9 mouse cellular contexts compared by ENCODE assay signal in genomic region chr7:99132597-99132996, GRCm38 (mm10). TPM values are rescaled to one million over a fixed set of nuclear protein-coding genes. Genes with fewer than 3 reads are reported as not detected.
DNase-seq lines count a peak whose midpoint lies in the region; ATAC-seq lines count a peak whose summit lies in the region.
"Had no signal": no experiment of that assay in that cellular context is flagged by ENCODE, and none has a peak within 500 bp of the region (broad histone marks: within the 10 kb centered on the region; RNA-seq: fewer than 3 reads in every experiment).

No protein-coding gene starts in this region.

- no peaks in the 10 kb centered on the region for H3K9me3 ChIP-seq in embryonic facial prominence, embryonic 12.5 days
- no peaks in the 10 kb centered on the region for H3K9me3 ChIP-seq in embryonic facial prominence, embryonic 10.5 days
- H3K9me3 ChIP-seq in liver, embryonic 12.5 days (replicated peaks) = 0 out of 2 replicates have a peak, but pooled peaks cover 5% of the 10 kb centered on the region
- H3K9me3 ChIP-seq in liver, embryonic 11.5 days (ENCODE audit: control insufficient read depth, low read length) = 0 out of 2 replicates have a peak, but pooled peaks cover 2% of the 10 kb centered on the region
- H3K9me3 ChIP-seq in heart, embryonic 16.5 days (replicated peaks; ENCODE audit: control insufficient read depth, low read length) = 0 out of 2 replicates have a peak, but pooled peaks cover 5% of the 10 kb centered on the region
- no peaks in the 10 kb centered on the region for H3K9me3 ChIP-seq in midbrain, embryonic 14.5 days (ENCODE audit: control insufficient read depth, low read length)

- H3K9ac ChIP-seq in embryonic facial prominence, embryonic 12.5 days = no peak overlapping the region
- no peak overlapping the region for H3K9ac ChIP-seq in liver, embryonic 12.5 days
- no peak overlapping the region for H3K9ac ChIP-seq in liver, embryonic 11.5 days (ENCODE audit: low read depth, low read length)
- no peak overlapping the region for H3K9ac ChIP-seq in heart, embryonic 16.5 days (ENCODE audit: low read length)
- no peak overlapping the region for H3K9ac ChIP-seq in midbrain, embryonic 14.5 days (replicated peaks; ENCODE audit: low read length)
- H3K9ac ChIP-seq: midbrain, embryonic 13.5 days had no signal

- peaks cover 94% of the 10 kb centered on the region for H3K79me2 ChIP-seq in macrophage (ENCODE audit: inconsistent target)

- H3K4me3 ChIP-seq in embryonic facial prominence, embryonic 12.5 days = no peak overlapping the region
- no peak overlapping the region for H3K4me3 ChIP-seq in embryonic facial prominence, embryonic 10.5 days
- no peak overlapping the region for H3K4me3 ChIP-seq in liver, embryonic 12.5 days
- H3K4me3 ChIP-seq in liver, embryonic 11.5 days (ENCODE audit: low read depth, low read length) = no peak overlapping the region
- no peak overlapping the region for H3K4me3 ChIP-seq in heart, embryonic 16.5 days (ENCODE audit: low read length)
- H3K4me3 ChIP-seq in macrophage (ENCODE audit: inconsistent target) = no peak overlapping the region
- no peak overlapping the region for H3K4me3 ChIP-seq in midbrain, embryonic 14.5 days (replicated peaks; ENCODE audit: low read depth, low read length)
- H3K4me3 ChIP-seq: midbrain, embryonic 13.5 days had no signal

- H3K27ac ChIP-seq in embryonic facial prominence, embryonic 12.5 days = 0 out of 2 replicates have a peak overlapping the region, but pooled peaks have one; percentile 30
- no peak overlapping the region for H3K27ac ChIP-seq in embryonic facial prominence, embryonic 10.5 days (replicated peaks)
- H3K27ac ChIP-seq in liver, embryonic 12.5 days = peak overlapping the region; percentile 62; the same call in 1 of the 2 replicates
- no peak overlapping the region; the same call in 1 of the 2 replicates for H3K27ac ChIP-seq in liver, embryonic 11.5 days (ENCODE audit: low read depth, low read length)
- H3K27ac ChIP-seq in heart, embryonic 16.5 days (ENCODE audit: low read length) = peak overlapping the region; percentile 82
- peak overlapping the region; percentile 83 for H3K27ac ChIP-seq in macrophage
- no peak overlapping the region for H3K27ac ChIP-seq in midbrain, embryonic 14.5 days (replicated peaks; ENCODE audit: low read depth, low read length)
- H3K27ac ChIP-seq: midbrain, embryonic 13.5 days had no signal

- DNase-seq in embryonic facial prominence, embryonic 10.5 days (ENCODE audit: low spot score) = no peak
- DNase-seq in liver, embryonic 11.5 days (ENCODE audit: low spot score) = no peak
- DNase-seq in midbrain, embryonic 14.5 days = no peak
- DNase-seq in gastrocnemius, adult 18-20 months (ENCODE audit: low spot score) = no peak

- no peaks in the 10 kb centered on the region for H3K27me3 ChIP-seq in embryonic facial prominence, embryonic 12.5 days
- no peaks in the 10 kb centered on the region for H3K27me3 ChIP-seq in embryonic facial prominence, embryonic 10.5 days (replicated peaks; ENCODE audit: low read depth, poor library complexity, severe bottlenecking)
- no peaks in the 10 kb centered on the region for H3K27me3 ChIP-seq in liver, embryonic 12.5 days (replicated peaks)
- H3K27me3 ChIP-seq in liver, embryonic 11.5 days (replicated peaks; ENCODE audit: control insufficient read depth, insufficient read depth, low read length) = no peaks in the 10 kb centered on the region
- no peaks in the 10 kb centered on the region for H3K27me3 ChIP-seq in heart, embryonic 16.5 days (ENCODE audit: control insufficient read depth, insufficient read depth, low read length)
- no peaks in the 10 kb centered on the region for H3K27me3 ChIP-seq in midbrain, embryonic 14.5 days (ENCODE audit: control insufficient read depth, insufficient read depth, low read length)
- H3K27me3 ChIP-seq: midbrain, embryonic 13.5 days had no signal

- peaks cover 19% of the 10 kb centered on the region for H3K4me1 ChIP-seq in embryonic facial prominence, embryonic 12.5 days
- peaks cover 28% of the 10 kb centered on the region for H3K4me1 ChIP-seq in embryonic facial prominence, embryonic 10.5 days
- peaks cover 45% of the 10 kb centered on the region for H3K4me1 ChIP-seq in liver, embryonic 12.5 days
- H3K4me1 ChIP-seq in liver, embryonic 11.5 days (replicated peaks; ENCODE audit: control insufficient read depth, insufficient read depth, low read length) = peaks cover 31% of the 10 kb centered on the region
- peaks cover 32% of the 10 kb centered on the region for H3K4me1 ChIP-seq in heart, embryonic 16.5 days (ENCODE audit: control insufficient read depth, insufficient read depth, low read length)
- H3K4me1 ChIP-seq in midbrain, embryonic 14.5 days (ENCODE audit: control insufficient read depth, insufficient read depth, low read length) = 0 out of 2 replicates have a peak, but pooled peaks cover under 1% of the 10 kb centered on the region

- WGBS in embryonic facial prominence, embryonic 12.5 days = 78% methylated on average over 9 of the region's 9 CpGs
- whole genome bisulfite sequencing in embryonic facial prominence, embryonic 10.5 days = 87% methylated on average over 9 of the region's 9 CpGs
- 64% methylated on average over 9 of the region's 9 CpGs for whole genome bisulfite sequencing in liver, embryonic 12.5 days (ENCODE audit: insufficient replicate concordance)
- 79% methylated on average over 9 of the region's 9 CpGs for WGBS in liver, embryonic 11.5 days
- WGBS in heart, embryonic 16.5 days = 68% methylated on average over 9 of the region's 9 CpGs
- WGBS in macrophage (ENCODE audit: missing documents) = 55% methylated on average over 9 of the region's 9 CpGs
- WGBS in midbrain, embryonic 14.5 days = 93% methylated on average over 9 of the region's 9 CpGs

- no peak for ATAC-seq in embryonic facial prominence, embryonic 12.5 days (ENCODE audit: insufficient number of reproducible peaks, insufficient read depth, low FRiP score, low TSS enrichment)
- ATAC-seq in liver, embryonic 12.5 days = no peak
- no peak for ATAC-seq in liver, embryonic 11.5 days (replicated peaks; ENCODE audit: low FRiP score)
- no peak for ATAC-seq in heart, embryonic 16.5 days (replicated peaks; ENCODE audit: extremely low read depth, insufficient read depth, low FRiP score)
- ATAC-seq in midbrain, embryonic 14.5 days (ENCODE audit: low FRiP score, low TSS enrichment) = no peak
- ATAC-seq: midbrain, embryonic 13.5 days had no signal

- no peak overlapping the region for H3K4me2 ChIP-seq in embryonic facial prominence, embryonic 12.5 days (replicated peaks)
- H3K4me2 ChIP-seq in liver, embryonic 12.5 days = no peak overlapping the region
- no peak overlapping the region for H3K4me2 ChIP-seq in liver, embryonic 11.5 days
- H3K4me2 ChIP-seq in heart, embryonic 16.5 days (ENCODE audit: low read depth, low read length) = peak overlapping the region; percentile 35
- H3K4me2 ChIP-seq in midbrain, embryonic 14.5 days (ENCODE audit: low read length) = no peak overlapping the region
- H3K4me2 ChIP-seq: midbrain, embryonic 13.5 days had no signal

- no peaks in the 10 kb centered on the region for H3K36me3 ChIP-seq in embryonic facial prominence, embryonic 12.5 days
- H3K36me3 ChIP-seq in embryonic facial prominence, embryonic 10.5 days (replicated peaks) = peaks cover 7% of the 10 kb centered on the region; the same call in 1 of the 2 replicates
- H3K36me3 ChIP-seq in liver, embryonic 12.5 days = peaks cover 13% of the 10 kb centered on the region
- no peaks in the 10 kb centered on the region for H3K36me3 ChIP-seq in liver, embryonic 11.5 days (ENCODE audit: control insufficient read depth, insufficient read depth, low read length)
- no peaks in the 10 kb centered on the region; the same call in 1 of the 2 replicates for H3K36me3 ChIP-seq in heart, embryonic 16.5 days (ENCODE audit: control insufficient read depth, insufficient read depth)
- H3K36me3 ChIP-seq in macrophage (ENCODE audit: inconsistent target) = no peaks in the 10 kb centered on the region
- no peaks in the 10 kb centered on the region for H3K36me3 ChIP-seq in midbrain, embryonic 14.5 days (ENCODE audit: control insufficient read depth, insufficient read depth, low read length)
- H3K36me3 ChIP-seq: midbrain, embryonic 13.5 days had no signal

RNA-seq across cellular contexts. Expression of gene Uvrag, which starts 8.3 kb away (rescaled TPM):
- 17.6 and 20.2 TPM in 2 replicates for polyA plus RNA-seq in embryonic facial prominence, embryonic 12.5 days (2016; fragmentation: Nextera tagmentation; extraction: Ambion mirVana)
- polyA plus RNA-seq in embryonic facial prominence, embryonic 10.5 days (2016; fragmentation: Nextera tagmentation; extraction: Ambion mirVana) = 11.0 and 12.1 TPM in 2 replicates
- polyA plus RNA-seq in liver, embryonic 12.5 days (2016; fragmentation: Nextera tagmentation; extraction: Ambion mirVana) = 13.5 and 15.1 TPM in 2 replicates
- 14.5 and 16.2 TPM in 2 replicates for polyA plus RNA-seq in liver, embryonic 11.5 days (2014; fragmentation: Nextera tagmentation; extraction: Ambion mirVana)
- polyA plus RNA-seq in heart, embryonic 16.5 days (2015; fragmentation: Nextera tagmentation; extraction: Ambion mirVana) = 16.3 and 17.3 TPM in 2 replicates
- 100 to 1,000 TPM in 25 of 26 experiments, 10 to 100 TPM in 1; 50.7 to 434 (median 284) TPM for total RNA-seq in macrophage (2018; cell fraction: chromatin; rRNA removed)
- total RNA-seq in macrophage (2018; cell fraction: cytosol; rRNA removed) = 10 to 100 TPM; 34.5 to 59.0 (median 45.3) TPM
- total RNA-seq in macrophage (2018; cell fraction: nucleus; rRNA removed) = 100 to 1,000 TPM in 23 of 26 experiments, 10 to 100 TPM in 3; 61.5 to 335 (median 157) TPM
- polyA plus RNA-seq in macrophage (2018) = 29.6 to 32.2 TPM (median 30.1 TPM) in 3 replicates
- 16.6 and 21.0 TPM in 2 replicates for polyA plus RNA-seq in midbrain, embryonic 14.5 days (2014; fragmentation: Nextera tagmentation; extraction: Ambion mirVana)
- 1 to 10 TPM; 7.0 to 10.0 TPM for total RNA-seq in gastrocnemius, adult 18-20 months (2021)

RNA-seq across cellular contexts. Expression of gene Dgat2, which starts 49.9 kb away (rescaled TPM):
- polyA plus RNA-seq in embryonic facial prominence, embryonic 12.5 days (2016; fragmentation: Nextera tagmentation; extraction: Ambion mirVana) = 14.4 and 14.7 TPM in 2 replicates
- 16.4 and 16.6 TPM in 2 replicates for polyA plus RNA-seq in embryonic facial prominence, embryonic 10.5 days (2016; fragmentation: Nextera tagmentation; extraction: Ambion mirVana)
- polyA plus RNA-seq in liver, embryonic 12.5 days (2016; fragmentation: Nextera tagmentation; extraction: Ambion mirVana) = 57.5 and 59.3 TPM in 2 replicates
- polyA plus RNA-seq in liver, embryonic 11.5 days (2014; fragmentation: Nextera tagmentation; extraction: Ambion mirVana) = 59.9 and 60.1 TPM in 2 replicates
- 38.5 and 44.9 TPM in 2 replicates for polyA plus RNA-seq in heart, embryonic 16.5 days (2015; fragmentation: Nextera tagmentation; extraction: Ambion mirVana)
- 1 to 10 TPM in 1 of 26 experiments, under 1 TPM in 3, not detected in 22; 0.38 to 1.5 (median 0.58) TPM for total RNA-seq in macrophage (2018; cell fraction: chromatin; rRNA removed)
- under 1 TPM; 0.24 to 0.88 (median 0.48) TPM for total RNA-seq in macrophage (2018; cell fraction: cytosol; rRNA removed)
- total RNA-seq in macrophage (2018; cell fraction: nucleus; rRNA removed) = 1 to 10 TPM in 2 of 26 experiments, under 1 TPM in 15, not detected in 9; 0.22 to 1.0 (median 0.56) TPM
- polyA plus RNA-seq in macrophage (2018) = 0.22 to 0.55 TPM (median 0.42 TPM) in 3 replicates
- polyA plus RNA-seq in midbrain, embryonic 14.5 days (2014; fragmentation: Nextera tagmentation; extraction: Ambion mirVana) = 15.1 and 16.6 TPM in 2 replicates
- 10 to 100 TPM; 41.9 to 56.0 TPM for total RNA-seq in gastrocnemius, adult 18-20 months (2021)

Comparison
In these comparisons a context has a peak if more than half of its experiments do, and no peak if none do; other contexts are left out.
1. H3K27ac ChIP-seq: peak in embryonic facial prominence, embryonic 12.5 days (single experiment), liver, embryonic 12.5 days (single experiment), heart, embryonic 16.5 days (single experiment) and macrophage (single experiment); none in embryonic facial prominence, embryonic 10.5 days (single experiment), liver, embryonic 11.5 days (single experiment) and midbrain, embryonic 14.5 days (single experiment).